Mouse (Mus musculus) kidney, postnatal 25 days (tissue): ENCODE measurements at regions not wholly inside any gene's neighbourhood (a gene's known extent, or its start where the extent isn't known, plus 50 kb on each side); places are given as distances from the start of the nearest gene placed in this dataset.
A peak's percentile ranks its signal among the peaks of the same experiment; 100 is the strongest.

Source experiments
- DNase-seq, 2 experiments: peaks; one replicate each; pipeline ENCODE4 v3.0.0; 2021; ENCODE audit warnings: mixed read lengths in 2 of 2

DNA sequence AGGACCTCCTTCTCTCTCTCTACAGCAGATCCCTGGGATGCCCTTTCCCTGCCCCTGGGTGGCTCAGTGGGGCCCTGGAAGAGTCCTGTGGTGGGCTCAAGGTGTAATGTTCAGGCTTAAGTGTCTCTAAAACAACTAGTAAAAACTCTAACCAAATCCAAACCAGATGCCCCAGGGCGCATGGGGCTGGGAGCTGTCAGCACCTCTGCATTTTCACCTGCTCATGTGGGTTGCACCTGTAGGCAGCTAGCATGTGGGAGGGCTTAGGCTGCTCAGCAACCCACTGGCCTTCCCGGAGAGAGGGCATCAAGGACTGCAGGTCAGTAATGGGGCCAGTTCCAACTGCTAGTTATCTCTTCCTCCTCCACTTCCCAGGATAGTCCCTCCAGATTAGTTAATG, 104.8 kb upstream of the Gm12830 start:
- peak in 1 of 2 experiments; percentile 31 for DNase-seq

DNA sequence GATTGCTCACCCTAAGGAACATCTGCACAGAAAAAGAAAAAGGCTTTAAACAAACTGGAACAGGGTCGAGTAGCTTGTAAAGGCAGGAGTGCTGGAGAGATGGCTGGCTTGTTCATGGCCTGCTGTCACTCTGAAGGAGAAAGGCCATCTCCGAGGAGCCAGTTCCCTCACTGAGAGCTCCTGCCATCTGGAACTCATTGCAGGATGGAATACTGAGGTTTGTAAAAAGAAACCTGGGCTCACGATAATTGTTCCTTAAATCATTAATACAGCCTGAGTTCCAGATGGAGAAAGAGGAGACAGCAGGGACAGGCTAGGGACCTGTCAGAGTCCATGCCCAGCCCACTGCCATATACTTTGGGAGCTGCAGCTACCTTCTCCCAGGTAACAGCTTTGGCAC, 100.8 kb upstream of the Gm12830 start:
- DNase-seq: peak in 1 of 2 experiments; percentile 6

GRCm38 (mm10) chr4:114721386-114721785, 100.1 kb upstream of the Gm12830 start:
- peak in 1 of 2 experiments; percentile 7 for DNase-seq

DNA sequence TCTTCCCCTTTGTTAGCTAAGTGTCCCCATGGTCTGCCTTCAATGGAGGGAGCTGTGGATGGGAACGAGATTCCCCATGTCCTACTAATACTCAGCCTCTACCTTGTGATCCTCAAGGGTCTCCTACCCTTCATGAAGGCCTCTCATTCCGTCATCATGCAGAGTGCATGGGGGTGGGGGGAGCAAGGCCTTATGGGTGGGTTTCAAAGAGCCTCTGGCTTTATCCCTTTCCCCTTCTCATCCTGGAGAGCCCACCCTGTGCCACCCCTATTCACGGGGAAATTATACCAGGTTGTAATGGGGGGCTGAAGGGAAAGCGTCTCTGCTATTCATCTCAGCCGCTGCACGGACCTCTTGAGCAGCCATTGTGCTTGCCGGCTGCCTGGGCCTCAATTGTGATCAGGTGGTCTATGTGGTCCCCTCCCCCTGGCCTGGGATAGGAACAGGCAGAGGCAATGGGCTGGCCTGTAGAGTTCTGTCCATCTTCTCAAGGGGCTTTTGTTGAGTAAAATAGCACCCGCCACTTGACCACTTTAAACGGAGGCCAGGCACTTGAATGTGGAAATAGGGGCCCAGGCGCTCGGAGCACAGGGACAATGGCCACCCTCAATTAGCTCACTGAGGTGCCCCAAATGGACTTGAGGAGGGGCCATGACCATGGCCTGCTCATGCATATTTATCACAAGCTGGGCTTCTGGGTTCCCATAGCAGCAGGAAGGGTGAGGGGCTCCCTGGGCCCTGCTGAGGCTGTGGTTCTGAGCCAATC, 93.1 kb upstream of the Gm12830 start:
- DNase-seq: no peak

DNA sequence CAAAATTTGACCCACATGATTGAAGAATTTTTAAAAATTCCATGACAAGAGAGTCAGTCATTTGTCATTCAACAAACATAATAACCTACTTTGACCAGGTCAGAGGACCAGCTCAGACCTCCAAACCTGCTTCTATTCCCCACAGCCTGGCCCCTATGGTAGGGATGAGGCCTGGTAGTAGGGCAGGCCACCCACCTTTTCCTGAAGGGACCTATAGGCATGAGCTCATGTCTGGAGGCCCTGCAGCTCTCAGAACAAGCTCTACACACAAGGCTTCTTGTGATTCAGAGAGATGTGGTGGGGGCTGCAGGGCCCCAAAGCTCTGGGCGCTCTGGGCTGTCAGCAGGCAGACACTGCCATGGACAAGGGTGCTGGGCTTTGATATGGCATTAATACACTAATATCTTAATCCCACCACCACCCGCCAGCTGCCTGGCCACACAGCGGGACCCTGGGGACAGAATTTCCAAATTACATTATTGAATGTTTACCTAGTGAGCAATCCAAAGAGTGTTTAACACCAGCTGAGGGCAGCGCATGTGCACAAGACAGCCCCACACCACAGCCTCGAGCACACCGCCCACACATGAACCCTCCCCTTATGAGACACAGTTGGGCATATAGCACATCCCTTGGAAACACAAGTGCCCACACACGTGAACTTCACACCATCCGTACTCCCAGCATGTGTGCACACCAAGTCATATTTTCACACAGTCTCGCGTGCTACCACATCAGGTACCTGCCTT, 88.1 kb upstream of the Gm12830 start:
- no peak for DNase-seq

DNA sequence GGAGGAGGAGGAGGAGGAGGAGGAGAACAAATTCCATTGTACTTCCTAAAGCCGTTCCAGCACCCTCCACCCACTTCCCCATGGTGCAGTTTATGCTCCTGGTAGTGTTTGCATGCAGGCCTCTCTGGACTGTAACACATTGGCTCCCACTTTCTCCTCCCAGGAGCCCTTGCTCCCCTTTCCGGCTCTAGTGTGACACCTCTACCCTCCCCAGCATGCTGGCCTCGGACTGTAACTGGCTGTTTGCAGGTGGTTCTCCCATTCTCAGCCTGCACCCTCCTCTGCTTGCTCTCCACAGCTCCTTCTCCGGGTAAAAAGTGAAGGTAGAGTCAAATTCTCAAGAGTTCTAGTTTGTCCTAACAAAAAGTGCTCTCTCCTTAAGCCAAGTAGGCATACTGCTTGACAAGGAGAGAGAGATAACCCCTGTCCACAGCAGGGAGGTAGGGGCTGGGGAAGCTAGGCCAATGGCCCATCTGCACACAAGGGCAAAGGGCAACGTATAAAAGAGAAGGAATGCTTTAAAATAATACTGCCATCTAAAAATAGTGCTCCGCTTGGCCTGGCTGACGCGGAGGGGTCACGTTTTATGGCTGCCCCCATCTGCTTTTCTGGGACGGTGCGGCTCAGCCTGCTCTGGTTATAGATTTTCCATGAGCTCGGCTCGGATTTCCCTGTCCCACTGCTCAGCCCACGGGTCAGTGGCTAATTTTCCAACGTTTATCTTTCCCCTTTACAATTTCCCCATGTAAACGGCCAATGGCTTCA, 82.4 kb upstream of the Gm12830 start:
- DNase-seq: peak; percentile 25 to 49

DNA sequence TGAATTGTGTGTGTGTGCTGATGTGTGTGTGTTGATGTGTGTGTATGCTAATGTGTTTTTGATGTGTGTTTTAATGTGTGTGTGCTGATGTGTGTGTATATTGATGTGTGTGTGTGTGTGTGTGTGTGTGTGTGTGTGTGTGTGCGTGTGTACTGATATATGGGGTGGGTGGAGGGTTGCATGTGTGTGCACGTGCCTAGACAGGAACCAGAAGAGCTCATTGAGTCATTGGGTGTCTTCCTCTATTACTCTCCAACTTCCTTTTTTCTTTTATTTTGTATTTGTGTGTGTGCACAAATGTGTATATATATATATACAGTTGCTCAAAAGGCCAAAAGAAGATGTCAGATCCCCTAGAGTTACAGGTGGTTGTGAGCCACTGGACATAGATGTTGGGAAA, 73.4 kb upstream of the Gm12830 start:
- DNase-seq: no peak

DNA sequence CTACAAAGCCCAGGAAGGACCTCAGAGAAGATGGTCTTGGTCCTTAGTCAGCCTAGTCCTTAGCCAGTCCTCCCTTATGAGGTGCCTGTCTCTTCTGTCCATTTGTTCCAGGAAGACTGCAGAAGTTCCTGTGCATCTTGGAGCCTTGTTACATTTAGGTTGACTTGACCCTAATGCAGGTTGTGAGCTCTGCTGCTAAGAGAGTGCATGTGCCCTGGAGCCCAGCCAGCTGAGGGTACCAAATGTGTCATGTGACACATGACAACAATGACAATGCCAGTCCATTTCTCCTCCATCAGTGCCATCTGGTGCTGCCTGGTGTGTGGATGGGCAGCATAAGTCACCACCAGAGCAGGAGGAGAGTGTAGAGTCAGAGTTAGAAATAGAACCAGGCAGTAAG, 61.7 kb upstream of the Gm12830 start:
- DNase-seq: no peak

- no peak for DNase-seq
Measured at GRCm38 (mm10) chr4:114766643-114767393, 54.7 kb upstream of the Gm12830 start.
